Mouse (Mus musculus) layer of hippocampus, adult 9-11 months (tissue): ENCODE results near the gene Olfr669.
"Not testable (repeated sequence)": the region's sequence is repeated elsewhere in the genome, so short reads cannot be mapped to it uniquely, and the experiment has no call there.

ENCODE experiments used
- DNase-seq: peaks from one replicate; pipeline ENCODE4 v3.0.0; 2022

Olfr669 gene

DNA sequence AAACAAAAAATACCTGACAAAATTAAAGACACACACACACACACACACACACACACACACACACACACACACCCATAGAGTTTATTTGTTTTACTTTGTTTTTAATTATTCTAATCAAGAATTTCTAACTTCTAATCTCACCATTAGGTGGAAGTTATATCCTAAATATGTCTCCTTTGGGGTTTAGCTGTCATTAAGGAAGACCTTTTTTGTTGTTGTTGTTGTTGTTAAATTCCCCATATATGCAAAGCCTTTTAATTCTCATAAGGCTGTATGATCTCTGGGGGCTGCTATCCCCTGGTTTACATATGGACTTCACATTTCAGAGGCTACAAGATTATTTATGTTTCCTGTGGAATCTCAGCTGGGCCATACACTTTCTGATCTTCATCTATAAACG, at the start of gene Olfr669:
TSS of gene Olfr669 (plus strand) at position 301 of the 400 bp plus-strand sequence.
- no peak for DNase-seq

- DNase-seq: no peak
These were observed 38.2 kb upstream of the Olfr669 start, which contains the start of gene Olfr666 for GRCm38 (mm10) chr7:104895852-104896251. Olfr666 (minus strand) TSS chr7:104895952.

- no peak for DNase-seq
These were observed 12.7 kb upstream of the Olfr669 start, which contains the start of gene Olfr667 for GRCm38 (mm10) chr7:104921382-104921781. Olfr667 (minus strand) TSS chr7:104921482.

- no peak for DNase-seq
These were observed 6.1 kb upstream of the Olfr669 start, which contains the start of gene Olfr668 for GRCm38 (mm10) chr7:104927957-104928356. Olfr668 (minus strand) TSS chr7:104928057.

- not testable (repeated sequence) for DNase-seq
These were observed 16.2 kb downstream of the Olfr669 start for GRCm38 (mm10) chr7:104950234-104950633.

DNA sequence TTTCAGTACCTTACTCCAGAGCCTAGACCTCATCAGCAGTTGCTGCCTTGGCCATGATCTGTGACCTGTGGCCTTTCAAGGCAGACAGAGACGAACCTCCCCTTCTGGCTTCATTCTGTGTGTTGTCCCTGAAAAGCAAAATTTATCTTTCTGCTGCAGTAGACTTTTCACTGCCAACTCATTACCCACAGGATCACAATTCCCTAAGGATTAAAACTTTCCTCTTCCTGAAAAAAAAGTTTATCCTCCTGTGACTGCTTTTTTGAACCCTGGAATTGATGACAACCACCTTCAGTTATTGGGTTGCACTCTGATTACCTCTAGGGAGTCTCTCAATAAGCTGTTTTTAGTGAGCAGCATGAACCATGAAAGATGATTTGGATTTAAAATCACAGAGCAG, 28.5 kb downstream of the Olfr669 start, which contains the start of gene Olfr670:
TSS of gene Olfr670 (minus strand) at position 101 of the 400 bp plus-strand sequence.
- DNase-seq: no peak

- not testable (repeated sequence) for DNase-seq
These were observed 38.5 kb downstream of the Olfr669 start for GRCm38 (mm10) chr7:104972507-104972906.

DNA sequence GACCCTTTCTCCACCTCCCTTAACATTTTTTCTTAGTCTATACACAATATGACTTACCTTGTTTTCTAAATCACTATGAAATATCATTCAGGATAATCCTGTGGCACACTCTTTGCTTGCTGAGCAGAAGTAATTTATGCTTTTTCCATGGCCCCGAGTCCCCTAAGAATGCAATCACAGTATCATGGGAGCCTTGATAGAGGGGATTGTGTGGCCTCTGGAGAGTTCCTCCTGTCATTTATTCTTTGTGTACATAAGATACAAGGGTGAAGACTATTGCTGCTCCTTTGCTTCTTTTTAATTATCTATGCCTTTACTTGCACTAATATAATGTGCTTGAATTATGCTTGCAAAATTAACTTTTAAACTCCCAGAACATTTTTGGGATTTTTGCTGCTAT, 45.0 kb downstream of the Olfr669 start, which contains the start of gene Olfr671:
TSS of gene Olfr671 (minus strand) at position 101 of the 400 bp plus-strand sequence.
- no peak for DNase-seq
